Mouse (Mus musculus) urinary bladder, postnatal 10 days (tissue): ENCODE data around the gene Olfr1051.
"Not testable (repeated sequence)": the region's sequence is repeated elsewhere in the genome, so short reads cannot be mapped to it uniquely, and the experiment has no call there.

ENCODE experiments used
- DNase-seq: peaks from one replicate; pipeline ENCODE4 v3.0.0; 2022; ENCODE audit warnings: low spot score

The Olfr1051 gene

GRCm38 (mm10) chr2:86278988-86279387 lies at the start of gene Olfr1051:
Olfr1051 (minus strand) TSS chr2:86279088.
- DNase-seq: not testable (repeated sequence)

- DNase-seq: no peak
Measured at GRCm38 (mm10) chr2:86315184-86315583, 36.3 kb upstream of the Olfr1051 start, which contains the start of gene Olfr1053. Olfr1053 (minus strand) TSS chr2:86315284.

- DNase-seq: no peak
Measured at GRCm38 (mm10) chr2:86292155-86292554, 13.3 kb upstream of the Olfr1051 start, which contains the start of gene Olfr1052. Olfr1052 (plus strand) TSS chr2:86292455.

- DNase-seq: not testable (repeated sequence)
Measured at GRCm38 (mm10) chr2:86258228-86258627, 20.7 kb downstream of the Olfr1051 start, which contains the start of gene Olfr1049. Olfr1049 (minus strand) TSS chr2:86258328.

GRCm38 (mm10) chr2:86240189-86240588 lies 38.7 kb downstream of the Olfr1051 start, which contains the start of gene Olfr1048:
Olfr1048 (minus strand) TSS chr2:86240289.
- DNase-seq: no peak

GRCm38 (mm10) chr2:86231301-86231700 lies 47.6 kb downstream of the Olfr1051 start, which contains the start of gene Olfr1047:
Olfr1047 (minus strand) TSS chr2:86231401.
- no peak for DNase-seq
